Mouse (Mus musculus) left cerebral cortex, adult 9 months (tissue): Measurements from ENCODE around the gene Ncor2.

Experiments
- DNase-seq, 2 experiments: peaks; one replicate each; pipeline ENCODE4 v3.0.0; 2022; ENCODE audit warnings: low spot score in 2 of 2

Gene Ncor2

GRCm38 (mm10) chr5:125148686-125149085, 30.3 kb downstream of the Ncor2 start:
- DNase-seq = no peak

- no peak for DNase-seq
Observed at GRCm38 (mm10) chr5:125148173-125148572, 30.8 kb downstream of the Ncor2 start.

DNA sequence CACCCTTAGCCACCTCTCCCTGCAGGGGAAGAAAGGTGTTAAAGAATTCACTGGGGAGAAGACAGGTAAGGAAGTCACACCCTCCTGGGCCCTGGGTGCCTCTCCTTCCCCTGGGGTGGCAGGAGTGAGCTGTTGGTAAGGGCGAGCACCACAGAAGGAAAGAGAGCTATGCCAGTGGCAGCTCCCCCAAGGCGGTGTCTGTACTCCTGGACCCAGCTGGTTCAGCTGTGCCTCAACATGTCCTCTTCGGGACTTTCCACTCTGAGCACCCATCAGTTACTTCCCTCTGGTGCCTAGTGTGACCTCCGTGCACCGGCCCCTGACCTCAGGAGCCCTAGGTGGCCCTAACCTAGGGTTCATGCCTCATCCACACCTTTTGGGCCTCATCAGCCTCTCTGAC, 31.9 kb downstream of the Ncor2 start:
- no peak for DNase-seq

DNA sequence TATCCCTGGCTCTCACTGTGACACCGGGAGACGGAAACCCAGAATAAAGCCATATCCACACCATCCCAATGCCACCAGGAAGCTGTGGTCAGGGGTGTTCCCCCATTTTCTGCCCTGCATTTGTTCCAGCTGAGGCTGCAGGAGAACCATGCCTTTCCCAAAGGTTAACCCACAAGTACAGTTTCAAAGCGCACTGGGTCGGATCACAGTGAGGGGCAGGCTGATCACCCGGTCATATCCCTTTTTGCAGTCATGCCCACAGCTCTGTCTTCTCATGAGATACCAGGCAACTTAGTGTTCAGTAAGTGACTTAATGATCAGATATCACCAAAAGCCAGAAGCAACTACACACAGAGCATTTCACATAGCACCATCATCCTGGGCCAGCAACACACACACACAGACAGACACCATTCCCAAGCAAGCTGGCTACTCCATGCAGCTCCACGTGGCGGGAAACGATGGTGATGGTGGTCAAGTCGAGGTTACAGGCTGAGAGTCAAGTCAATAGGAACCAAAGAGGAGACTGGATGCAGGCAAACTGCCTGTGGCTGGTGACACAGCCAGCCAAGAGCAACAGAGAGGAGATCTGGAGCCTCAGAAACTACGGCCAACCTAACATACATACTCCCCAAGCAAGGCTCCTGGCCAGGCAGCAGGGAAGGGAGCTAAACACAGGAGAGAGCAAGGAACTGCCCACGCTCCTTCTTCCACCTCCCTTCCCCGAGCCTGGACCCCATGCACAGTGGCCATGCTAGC, 35.7 kb downstream of the Ncor2 start:
- no peak for DNase-seq

DNA sequence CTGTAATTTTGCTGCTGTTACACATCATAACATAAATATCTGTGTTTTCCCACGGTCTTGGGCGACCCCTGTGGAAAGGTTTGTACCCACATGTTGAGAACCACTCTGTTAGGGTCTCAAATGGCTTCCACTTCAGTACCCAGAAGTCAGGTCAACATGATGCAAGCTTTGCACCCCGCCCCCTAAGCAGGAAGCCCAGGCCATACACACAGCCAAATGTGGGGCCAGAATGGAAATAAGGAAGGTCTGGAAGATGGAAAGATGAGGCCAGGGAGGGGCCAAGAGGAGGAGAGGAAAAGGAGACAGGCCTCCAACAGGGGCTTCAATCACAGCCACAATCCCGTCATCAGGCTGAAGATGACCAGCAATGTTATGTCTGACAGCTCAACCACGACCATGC, 37.1 kb downstream of the Ncor2 start:
- DNase-seq = no peak

DNA sequence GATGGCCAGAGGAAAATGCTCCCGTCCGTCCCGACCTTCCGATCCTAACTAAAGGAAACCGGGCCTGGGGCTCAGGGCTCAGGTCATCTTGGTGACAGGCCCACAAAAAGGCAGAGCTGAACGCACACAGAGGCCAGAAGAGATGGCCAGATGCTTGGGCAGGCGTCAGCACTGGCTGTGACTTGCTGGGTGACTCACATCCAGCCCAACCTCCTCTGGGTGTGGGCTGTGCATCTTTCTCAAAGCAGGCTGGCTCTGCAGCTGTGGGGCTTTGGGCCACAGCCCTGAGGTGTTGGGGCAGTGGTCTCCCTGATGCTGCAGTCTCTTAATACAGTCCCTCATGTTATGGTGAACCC, 37.5 kb downstream of the Ncor2 start:
- peak; percentile 72 to 75 for DNase-seq

GRCm38 (mm10) chr5:125140832-125141524, 38.0 kb downstream of the Ncor2 start:
- peak; percentile 97 to 99 for DNase-seq

DNA sequence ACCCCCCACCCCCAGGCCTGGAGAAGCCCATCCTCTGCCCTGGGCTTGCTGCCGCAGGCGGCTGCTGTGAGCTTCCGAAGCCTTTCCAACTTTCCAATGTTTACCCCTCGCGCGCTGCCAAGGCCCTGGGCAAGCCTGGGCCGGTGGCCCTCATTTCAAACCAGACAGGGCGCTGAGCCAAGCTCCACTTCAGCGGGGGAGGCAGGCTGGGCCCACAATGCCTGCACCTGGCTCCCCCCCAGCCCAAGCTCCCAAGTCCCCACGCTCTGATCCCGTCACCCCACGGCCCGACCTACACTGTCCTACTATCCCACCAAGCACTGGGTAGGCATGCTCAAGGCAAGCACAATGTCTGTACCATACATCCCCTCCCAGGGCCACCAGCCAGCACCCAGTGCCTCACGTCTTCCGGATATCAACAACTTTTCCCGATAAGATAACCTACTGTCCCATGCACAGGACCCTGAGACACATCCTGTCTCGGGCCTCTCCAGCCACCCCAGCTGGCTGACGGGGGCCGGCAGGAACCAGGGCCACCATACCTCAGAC, 38.8 kb downstream of the Ncor2 start:
- DNase-seq = peak in 1 of 2 experiments; percentile 73

- DNase-seq = no peak
Observed at GRCm38 (mm10) chr5:125139669-125140068, 39.4 kb downstream of the Ncor2 start.

GRCm38 (mm10) chr5:125138841-125139430, 40.1 kb downstream of the Ncor2 start:
- DNase-seq = no peak

DNA sequence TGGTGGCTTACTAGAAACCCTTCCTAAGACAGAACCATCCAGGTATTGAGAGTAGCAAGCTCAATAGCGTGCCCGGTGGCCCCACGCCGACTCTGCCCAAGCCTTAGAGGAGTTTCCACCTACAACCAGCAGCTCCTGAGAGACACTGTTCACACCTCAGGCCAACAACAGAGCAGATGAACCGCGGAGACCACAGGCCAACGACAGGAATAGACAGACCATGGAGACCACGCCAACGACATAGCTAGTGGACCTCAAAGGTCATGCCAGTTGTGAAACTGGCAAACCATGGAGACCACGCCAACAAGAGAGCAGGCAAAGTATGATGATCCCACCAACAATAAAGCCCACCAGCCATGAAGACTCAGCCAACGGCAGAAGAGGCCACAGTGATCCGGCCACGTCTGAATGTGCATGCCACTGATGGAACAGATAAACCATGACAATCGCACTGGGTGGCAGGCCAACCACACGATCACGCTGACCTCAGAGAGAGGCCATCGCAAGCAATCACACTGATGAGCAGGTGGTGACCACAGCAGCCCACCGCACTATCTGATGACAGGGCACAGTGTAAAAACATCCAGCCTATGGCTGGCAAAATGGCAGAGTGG, 41.2 kb downstream of the Ncor2 start:
- DNase-seq = no peak

DNA sequence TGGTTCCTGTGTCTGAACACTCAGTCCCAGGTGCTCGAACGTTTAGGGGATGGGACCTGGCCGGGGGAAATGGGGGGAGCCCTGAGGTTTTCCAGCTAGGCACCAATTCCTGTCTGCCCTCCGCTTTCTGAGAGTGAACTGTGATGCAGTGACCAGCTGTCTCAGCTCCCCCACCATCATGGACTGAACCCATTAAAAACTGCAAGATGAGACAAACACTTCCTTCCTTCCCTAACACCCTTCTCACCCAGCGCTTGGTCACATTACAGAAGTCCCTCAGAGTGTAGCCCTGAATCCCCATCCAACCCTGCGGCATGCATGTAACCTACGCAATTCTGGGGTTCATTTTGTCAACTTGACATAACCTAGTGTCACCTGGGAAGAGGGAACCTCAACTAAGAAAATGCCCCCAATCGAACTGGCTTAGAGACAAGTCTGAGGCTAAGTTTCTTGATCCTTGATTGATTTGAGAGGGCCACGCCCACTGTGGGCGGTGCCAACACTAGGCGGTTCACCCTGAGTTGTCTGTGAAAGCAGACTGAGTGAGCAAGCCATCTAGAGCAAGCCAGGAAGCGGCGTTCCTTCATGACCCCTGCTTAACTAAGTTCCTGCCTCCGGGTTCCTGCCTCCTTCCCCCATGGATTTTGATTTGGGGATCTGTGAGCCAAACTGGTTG, 41.9 kb downstream of the Ncor2 start:
- no peak for DNase-seq

- no peak for DNase-seq
Observed at GRCm38 (mm10) chr5:125136296-125136995, 42.6 kb downstream of the Ncor2 start.

DNA sequence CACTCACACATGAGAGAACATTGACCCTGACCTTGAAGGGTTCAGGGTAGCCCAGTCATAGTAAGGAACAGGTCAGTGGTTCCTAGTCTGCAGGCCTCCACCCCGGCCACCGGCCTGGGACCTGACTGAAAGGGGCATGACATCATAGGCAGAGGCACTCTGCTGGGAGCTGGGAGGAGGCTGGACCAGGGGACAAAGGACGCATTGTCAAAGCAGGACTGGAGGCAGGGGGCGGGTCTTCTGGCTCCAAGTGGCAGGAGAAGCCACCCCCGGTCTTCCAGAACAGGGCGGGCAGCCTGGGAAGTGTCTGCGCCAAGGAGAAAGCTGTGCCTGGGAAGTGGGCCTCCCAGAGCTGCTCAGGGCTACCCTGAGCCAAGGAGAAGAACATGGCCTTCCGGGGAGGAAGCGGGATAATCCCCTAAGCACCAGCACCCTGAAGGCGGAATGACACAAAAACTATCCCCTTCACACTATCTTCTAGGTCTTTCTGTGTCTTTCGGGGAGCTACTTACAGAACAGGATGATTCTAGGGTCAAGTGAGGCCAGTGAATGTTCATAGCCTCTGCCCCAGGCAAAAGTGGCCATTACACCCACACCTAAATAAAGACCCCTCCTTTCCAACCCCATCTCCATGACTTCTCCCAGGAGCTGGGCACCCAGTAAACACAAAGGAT, 44.1 kb downstream of the Ncor2 start:
- peak; percentile 56 to 71 for DNase-seq

GRCm38 (mm10) chr5:125134391-125134790, 44.6 kb downstream of the Ncor2 start:
- no peak for DNase-seq

DNA sequence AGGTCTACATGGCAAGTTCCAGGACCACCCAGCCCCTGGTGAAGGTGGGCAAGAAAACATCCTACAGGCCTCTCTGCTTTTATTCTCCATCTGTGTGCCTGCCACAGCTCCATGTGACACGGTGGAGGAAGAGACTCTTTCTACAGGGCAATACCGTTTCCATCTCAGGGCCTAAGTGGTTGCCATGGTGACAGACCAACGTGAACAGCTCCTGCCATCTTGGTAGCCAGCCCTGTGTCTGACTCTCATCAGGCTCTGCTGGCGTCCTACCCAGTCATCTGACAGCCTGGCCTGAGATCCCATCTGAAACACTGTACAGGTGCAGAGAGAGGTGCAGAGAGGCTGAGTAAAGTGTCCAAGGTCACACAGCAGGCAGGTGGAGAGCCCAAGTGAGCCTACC, 45.4 kb downstream of the Ncor2 start:
- no peak for DNase-seq

- no peak for DNase-seq
Observed at GRCm38 (mm10) chr5:125132566-125133260, 46.3 kb downstream of the Ncor2 start.

DNA sequence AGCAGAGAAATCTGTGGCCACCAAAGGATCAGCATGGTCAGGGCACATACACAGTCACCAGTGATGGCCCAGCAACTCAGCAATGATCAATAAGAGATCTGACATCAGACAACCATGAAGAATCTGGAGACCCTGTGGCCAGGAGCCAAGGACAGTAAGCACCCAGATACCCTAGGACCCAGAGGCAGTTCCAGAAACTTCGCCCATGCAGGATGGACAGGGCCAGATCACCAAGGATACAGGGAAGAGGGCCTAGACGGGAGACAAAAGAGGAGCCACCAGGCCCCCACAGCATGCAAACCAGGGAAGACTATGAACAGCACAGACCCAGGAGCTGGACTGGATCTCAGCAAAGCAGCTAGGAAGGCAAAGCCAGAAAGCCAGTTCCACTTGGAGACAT, 47.0 kb downstream of the Ncor2 start:
- no peak for DNase-seq

DNA sequence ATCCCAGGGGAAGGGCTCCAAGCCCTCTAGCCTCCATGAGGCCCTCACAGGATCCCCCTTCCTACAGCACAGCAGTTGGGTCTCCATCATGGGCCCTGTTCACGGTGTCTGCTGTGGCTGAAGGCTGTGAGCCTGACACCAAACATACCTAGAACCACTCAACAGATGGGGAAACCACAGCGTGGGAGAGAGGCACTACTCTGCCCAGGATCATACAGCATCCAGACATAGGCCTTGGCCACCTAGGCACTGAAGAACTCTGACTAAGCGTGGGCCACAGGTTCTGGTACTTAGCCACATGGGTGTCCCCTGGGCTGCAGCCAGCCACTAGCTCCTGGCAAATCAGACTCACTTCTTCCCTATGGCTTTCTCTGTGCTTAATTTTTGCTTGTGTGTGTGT, 48.6 kb downstream of the Ncor2 start:
- peak in 1 of 2 experiments; percentile 66 for DNase-seq

GRCm38 (mm10) chr5:125128939-125129385, 50.1 kb downstream of the Ncor2 start:
- DNase-seq = peak in 1 of 2 experiments; percentile 70
